Mouse (Mus musculus) cerebellum, postnatal 14 days (tissue): ENCODE data around the gene Zfp791.
A peak's percentile ranks its signal among the peaks of the same experiment; 100 is the strongest.
"Not testable (repeated sequence)": the region's sequence is repeated elsewhere in the genome, so short reads cannot be mapped to it uniquely, and the experiment has no call there.

Experiments used
- DNase-seq, 2 experiments: peaks; one replicate each; pipeline ENCODE4 v3.0.0; 2021; ENCODE audit warnings: mixed read lengths in 2 of 2

Gene Zfp791

DNA sequence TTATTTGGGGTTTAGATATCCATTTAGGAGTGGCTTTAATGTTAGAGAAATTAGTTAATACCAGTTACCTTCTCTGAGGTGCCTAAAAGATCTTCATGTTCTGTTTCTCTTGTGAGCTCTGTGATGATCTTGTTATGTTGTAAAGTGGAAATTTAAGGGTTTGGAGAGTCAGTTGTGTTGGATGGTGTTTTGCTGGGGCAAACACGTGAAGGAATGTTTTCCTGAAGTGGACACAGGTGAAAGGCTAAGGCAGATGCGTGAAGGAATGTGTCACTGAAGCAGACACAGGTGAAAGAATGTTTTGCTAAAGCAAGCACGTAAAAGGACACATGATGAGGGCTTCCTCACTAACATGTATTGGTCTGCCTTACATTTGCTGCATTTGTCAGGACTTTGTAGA lies at the start of gene Zfp791:
TSS of gene Zfp791 (minus strand) at position 101 of the 400 bp plus-strand sequence.
- no peak for DNase-seq

- DNase-seq: peak; percentile 73 to 76
Measured at GRCm38 (mm10) chr8:85171291-85171690, 48.4 kb upstream of the Zfp791 start.

GRCm38 (mm10) chr8:85151624-85152023 lies 28.7 kb upstream of the Zfp791 start, which contains the start of gene Cks1brt:
Gene Cks1brt, plus strand, starts transcription at chr8:85151924.
- no peak for DNase-seq

DNA sequence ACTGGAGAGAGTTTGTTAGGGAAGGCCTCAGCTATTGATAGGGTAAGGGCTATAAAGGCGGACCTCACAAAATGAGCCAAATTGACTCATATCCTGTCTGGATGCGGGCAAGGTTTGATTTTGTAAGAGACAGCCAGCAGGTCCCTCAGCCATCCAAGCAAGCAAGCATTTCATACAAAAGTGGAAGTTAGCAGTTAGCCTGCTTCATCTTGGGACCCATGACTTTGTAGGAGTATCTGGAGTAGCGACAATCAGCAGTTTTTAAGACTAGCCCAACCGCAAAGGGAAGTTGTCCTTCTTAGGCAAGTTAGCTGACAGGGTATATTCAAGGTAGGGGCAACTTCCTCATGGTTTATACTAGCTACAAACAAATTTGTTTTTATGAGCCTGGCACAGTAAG lies 19.6 kb upstream of the Zfp791 start:
- DNase-seq: no peak

DNA sequence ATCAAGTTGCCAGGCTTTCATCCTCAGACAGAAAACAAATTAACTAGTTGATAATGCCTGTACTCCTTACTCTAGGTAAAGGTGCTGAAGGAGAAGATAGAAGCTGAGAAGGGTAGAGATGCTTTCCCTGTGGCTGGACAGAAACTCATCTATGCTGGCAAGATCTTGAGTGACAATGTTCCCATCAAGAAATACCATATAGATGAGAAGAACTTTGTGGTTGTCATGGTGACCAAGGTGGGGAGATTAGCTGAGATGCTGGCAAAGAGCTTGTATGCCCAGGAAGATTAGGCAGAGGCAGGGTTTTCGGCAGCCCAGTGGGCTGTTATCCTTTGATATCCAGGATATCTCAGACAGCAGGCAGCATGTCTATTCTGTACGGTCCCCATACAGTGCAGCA lies 12.8 kb upstream of the Zfp791 start:
- not testable (repeated sequence) for DNase-seq

DNA sequence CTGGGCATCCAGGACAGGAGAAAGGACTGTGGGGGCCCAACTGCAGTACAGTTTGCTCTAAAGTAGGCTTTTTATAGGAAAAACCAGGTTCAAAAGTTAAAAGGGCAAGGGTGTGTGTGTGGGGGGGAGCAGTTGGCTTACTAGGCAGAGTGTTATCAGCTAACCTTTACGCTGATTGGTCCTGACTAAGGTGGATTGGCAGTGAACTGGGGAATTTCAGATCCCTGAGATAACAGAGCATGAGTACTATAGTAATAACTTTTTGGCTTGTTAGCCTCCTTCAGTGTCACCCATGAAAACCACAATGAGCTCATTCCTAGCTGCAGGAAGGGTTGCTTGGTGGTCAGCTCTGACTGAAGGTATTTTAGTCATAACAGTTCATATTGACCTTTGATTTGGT lies 9.4 kb upstream of the Zfp791 start:
- no peak for DNase-seq

GRCm38 (mm10) chr8:85123691-85124090 lies 796 bp upstream of the Zfp791 start:
- no peak for DNase-seq

GRCm38 (mm10) chr8:85120251-85120650 lies 2.6 kb downstream of the Zfp791 start:
- not testable (repeated sequence) for DNase-seq

- DNase-seq: peak; percentile 89 to 90
Measured at GRCm38 (mm10) chr8:85119052-85119981, 3.6 kb downstream of the Zfp791 start.

- no peak for DNase-seq
Measured at GRCm38 (mm10) chr8:85116984-85117383, 5.9 kb downstream of the Zfp791 start.

GRCm38 (mm10) chr8:85115501-85115900 lies 7.4 kb downstream of the Zfp791 start:
- DNase-seq: no peak

DNA sequence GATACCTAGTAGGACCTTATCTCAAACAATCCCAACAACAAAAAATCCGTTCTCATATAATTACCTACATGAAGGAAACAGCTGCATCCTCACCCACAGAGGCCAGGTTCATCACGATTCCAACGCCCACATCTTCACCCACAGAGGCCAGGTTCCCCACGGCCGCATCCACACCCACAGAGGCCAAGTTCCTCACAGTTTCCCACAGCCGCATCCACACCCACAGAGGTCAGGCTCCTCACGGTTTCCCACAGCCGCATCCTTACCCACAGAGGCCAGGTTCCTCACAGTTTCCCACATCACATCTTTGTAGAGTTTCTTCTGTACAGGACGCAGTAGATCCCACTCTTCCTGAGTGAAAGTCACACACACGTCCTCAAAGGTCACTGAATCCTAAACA lies 9.7 kb downstream of the Zfp791 start:
- no peak for DNase-seq

GRCm38 (mm10) chr8:85100076-85100665 lies 22.7 kb downstream of the Zfp791 start:
- no peak for DNase-seq

- DNase-seq: no peak
Measured at GRCm38 (mm10) chr8:85096850-85097249, 26.0 kb downstream of the Zfp791 start.

- no peak for DNase-seq
Measured at GRCm38 (mm10) chr8:85096196-85096595, 26.7 kb downstream of the Zfp791 start.

GRCm38 (mm10) chr8:85095566-85095965 lies 27.3 kb downstream of the Zfp791 start:
- no peak for DNase-seq

DNA sequence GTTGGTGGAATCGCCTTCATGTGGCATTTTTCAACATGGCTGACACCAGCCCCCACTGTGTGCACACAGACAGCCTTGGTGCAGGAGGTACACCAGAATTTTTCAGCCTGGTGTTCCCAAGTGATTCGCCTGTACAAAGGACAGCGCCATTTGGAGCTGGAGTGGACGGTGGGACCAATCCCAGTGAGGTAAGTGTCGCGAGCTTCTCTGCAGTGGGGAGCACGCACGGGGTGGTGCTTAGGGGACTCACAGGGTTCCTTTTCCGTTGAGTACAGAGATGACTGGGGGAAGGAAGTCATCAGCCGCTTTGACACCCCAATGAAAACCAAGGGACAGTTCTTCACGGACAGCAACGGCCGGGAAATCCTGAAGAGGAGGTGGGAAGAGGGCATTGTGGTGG lies 27.8 kb downstream of the Zfp791 start:
- no peak for DNase-seq

GRCm38 (mm10) chr8:85091526-85092090 lies 31.3 kb downstream of the Zfp791 start:
- no peak for DNase-seq

DNA sequence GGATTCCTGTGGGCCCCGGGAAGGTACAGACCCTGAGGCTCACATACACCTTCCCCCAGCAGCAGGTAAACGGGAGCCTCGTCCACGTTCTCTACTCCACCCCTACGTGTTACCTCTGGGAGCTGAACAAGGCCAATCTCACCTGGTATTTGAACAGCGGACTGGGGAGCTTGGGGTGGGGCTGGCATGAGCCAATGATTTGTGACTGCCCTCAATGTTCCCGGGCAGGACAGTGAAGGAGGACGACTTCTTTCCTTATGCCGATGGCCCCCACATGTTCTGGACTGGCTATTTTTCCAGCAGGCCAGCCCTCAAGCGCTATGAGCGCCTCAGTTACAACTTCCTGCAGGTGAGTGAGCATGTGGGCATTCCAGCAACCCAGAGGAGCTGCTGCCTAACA lies 32.0 kb downstream of the Zfp791 start:
- DNase-seq: no peak

DNA sequence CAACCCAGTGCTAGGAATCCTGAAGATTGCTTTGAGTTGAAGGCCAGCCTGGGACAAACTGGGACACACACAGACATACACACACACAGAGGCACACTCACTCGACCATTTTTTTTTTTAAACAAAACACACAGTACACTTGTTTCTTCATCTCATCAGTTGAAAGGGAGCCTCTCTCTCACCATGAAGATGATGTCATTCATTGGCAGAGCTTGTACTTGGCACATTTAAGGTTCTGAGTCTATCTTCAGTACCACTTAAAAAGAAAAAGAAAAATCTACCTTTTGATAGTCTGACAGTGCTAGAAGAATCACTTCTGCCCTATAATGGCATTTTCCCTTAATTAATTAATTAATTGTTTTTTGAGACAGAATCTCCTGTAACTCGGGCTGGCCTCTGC lies 34.1 kb downstream of the Zfp791 start:
- no peak for DNase-seq

- no peak for DNase-seq
Measured at GRCm38 (mm10) chr8:85086238-85086637, 36.7 kb downstream of the Zfp791 start.

- no peak for DNase-seq
Measured at GRCm38 (mm10) chr8:85084633-85085032, 38.3 kb downstream of the Zfp791 start.

GRCm38 (mm10) chr8:85083108-85083813 lies 39.6 kb downstream of the Zfp791 start, which contains the start of gene Man2b1:
Gene Man2b1, plus strand, starts transcription at chr8:85083270.
- peak; percentile 87 to 89 for DNase-seq
